Mouse (Mus musculus) kidney, postnatal 36 days (tissue): ENCODE measurements around the gene Plcb1.

Source experiments
- DNase-seq, 2 experiments: peaks; one replicate each; pipeline ENCODE4 v3.0.0; 2021 to 2022; ENCODE audit warnings: mixed read lengths in 2 of 2

The Plcb1 gene

DNA sequence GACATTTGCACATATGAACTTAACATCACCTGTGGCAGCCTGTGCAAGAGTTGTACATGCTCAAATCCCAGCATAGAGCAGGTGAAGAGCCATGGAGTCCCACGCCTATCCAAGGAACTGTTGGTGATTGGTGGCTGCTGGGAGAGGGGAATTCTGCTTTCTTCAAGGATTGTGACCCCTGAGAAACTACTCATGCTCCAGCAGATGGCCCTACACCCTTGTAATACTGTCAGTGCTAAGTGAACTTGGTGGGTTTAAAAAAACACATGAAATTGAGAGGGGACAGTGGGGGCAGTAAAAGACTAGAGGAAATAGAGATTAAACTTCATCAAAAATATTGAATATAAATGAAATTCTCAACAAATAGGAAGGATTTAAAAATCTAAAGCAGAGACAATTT, 53.0 kb downstream of the Plcb1 start:
- no peak for DNase-seq

GRCm38 (mm10) chr2:134842883-134843282, 57.0 kb downstream of the Plcb1 start:
- DNase-seq: no peak

GRCm38 (mm10) chr2:134844391-134845238, 58.7 kb downstream of the Plcb1 start:
- peak in 1 of 2 experiments; percentile 64 for DNase-seq

- peak; percentile 50 to 69 for DNase-seq
Observed at GRCm38 (mm10) chr2:134845239-134845738, 59.4 kb downstream of the Plcb1 start.

- DNase-seq: no peak
Observed at GRCm38 (mm10) chr2:134846555-134846954, 60.7 kb downstream of the Plcb1 start.

DNA sequence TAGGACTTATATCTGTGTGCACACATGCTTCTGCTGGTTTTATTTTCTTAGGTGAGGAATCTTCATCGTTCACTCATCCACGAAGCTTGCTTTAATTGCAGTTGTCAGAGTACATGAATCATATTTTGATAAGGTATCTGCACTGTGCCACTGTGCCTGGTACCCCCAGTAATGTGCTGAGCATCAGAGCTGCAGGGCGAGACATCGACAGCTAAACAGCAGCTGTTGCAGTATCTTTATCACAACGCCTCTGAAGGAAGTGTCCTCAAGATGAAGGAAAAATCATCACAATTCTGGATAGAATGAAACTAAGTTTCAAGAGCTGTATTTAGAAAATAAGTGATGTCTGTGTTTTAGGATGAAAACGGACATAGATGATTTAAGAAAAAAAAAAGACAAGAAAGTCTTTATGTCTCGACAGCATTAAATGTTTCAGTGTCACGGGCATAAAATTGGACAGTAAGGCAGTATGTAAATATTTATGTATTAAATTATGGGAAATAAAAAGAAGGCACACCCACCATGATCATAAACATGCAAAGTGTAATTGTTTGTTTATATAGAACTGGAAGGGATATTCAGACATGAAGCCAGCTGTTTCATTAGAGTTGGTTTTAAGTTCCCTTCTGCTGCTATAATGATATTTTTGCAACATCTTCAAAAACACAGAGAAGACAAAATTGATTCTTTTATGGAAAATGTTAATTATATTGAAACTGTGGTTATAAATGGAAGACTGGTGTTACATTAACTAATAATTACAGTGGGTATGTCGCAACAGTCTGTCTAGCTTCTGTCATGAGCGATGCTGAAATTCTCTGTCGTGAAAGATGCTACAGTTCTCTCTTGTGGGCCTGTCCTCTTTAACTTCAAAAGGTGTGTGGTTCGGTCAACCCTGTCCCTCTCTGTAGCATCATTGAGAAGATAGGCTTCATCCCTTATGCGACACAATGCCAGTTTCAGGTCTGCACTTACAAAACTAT, 65.6 kb downstream of the Plcb1 start:
- DNase-seq: no peak

GRCm38 (mm10) chr2:134856239-134856638, 70.4 kb downstream of the Plcb1 start:
- DNase-seq: no peak

DNA sequence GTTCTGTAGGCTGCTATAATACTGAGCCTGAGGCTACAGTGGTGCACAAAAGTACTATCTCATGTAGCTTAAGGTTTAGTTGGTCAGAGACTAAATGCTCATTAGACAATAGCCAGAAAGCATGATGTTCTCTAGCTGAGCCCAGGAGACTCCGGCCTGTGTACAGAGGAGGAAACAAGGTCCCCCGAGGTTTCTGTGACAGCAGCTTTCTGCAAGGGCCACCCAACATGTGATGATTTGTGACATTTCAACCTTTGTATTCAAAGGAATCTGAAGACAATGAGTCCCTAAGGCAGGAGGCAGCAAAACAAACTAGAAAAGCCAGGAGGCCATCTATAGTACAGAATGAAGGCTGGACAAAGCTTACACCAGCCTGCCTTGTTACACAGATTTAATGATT, 70.8 kb downstream of the Plcb1 start:
- peak; percentile 47 to 59 for DNase-seq

GRCm38 (mm10) chr2:134864985-134865645, 79.2 kb downstream of the Plcb1 start:
- DNase-seq: peak; percentile 93 to 94

GRCm38 (mm10) chr2:134867381-134867780, 81.5 kb downstream of the Plcb1 start:
- DNase-seq: no peak

GRCm38 (mm10) chr2:134871692-134872489, 86.0 kb downstream of the Plcb1 start:
- peak; percentile 9 to 11 for DNase-seq

- DNase-seq: peak; percentile 8 to 13
Observed at GRCm38 (mm10) chr2:134872490-134872781, 86.6 kb downstream of the Plcb1 start.

- no peak for DNase-seq
Observed at GRCm38 (mm10) chr2:134877148-134877547, 91.3 kb downstream of the Plcb1 start.

DNA sequence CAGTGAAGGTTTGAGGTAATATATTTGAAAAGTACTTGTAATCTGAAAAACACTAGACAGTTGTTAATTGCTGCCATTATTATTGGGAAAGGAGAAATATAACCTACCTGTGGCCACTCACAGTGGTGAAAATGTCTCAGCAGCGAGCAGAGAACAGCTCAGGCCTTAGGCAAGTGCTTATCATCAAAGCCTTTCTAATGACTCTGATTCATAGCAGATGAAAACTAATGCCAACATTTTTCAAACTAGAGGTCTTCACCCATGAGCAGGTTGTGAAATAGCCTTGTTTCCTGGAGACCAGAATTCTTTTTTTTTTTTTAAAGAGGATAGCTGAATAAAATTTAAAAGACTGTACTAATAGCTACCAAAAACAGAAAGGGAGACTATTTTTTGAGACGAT, 105.3 kb downstream of the Plcb1 start:
- no peak for DNase-seq

DNA sequence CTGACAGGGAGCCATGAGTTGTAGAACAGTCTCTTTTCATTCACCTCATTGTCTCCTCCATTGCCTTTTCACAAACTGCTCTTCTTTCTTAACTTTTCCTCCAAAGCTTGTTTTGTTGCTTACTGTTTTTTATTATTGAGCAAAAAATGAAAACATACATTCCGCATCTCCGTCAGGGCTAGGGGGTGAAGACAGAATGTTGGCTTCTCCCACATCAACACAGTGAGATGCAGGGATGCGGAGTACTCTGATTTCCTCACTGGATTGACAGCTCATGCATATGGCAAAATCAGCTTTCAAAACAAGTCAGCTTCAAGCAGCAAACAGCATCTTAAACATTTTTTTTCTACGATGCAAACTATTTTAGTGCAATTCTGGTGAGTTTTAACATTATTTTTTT, 108.9 kb downstream of the Plcb1 start:
- DNase-seq: no peak

DNA sequence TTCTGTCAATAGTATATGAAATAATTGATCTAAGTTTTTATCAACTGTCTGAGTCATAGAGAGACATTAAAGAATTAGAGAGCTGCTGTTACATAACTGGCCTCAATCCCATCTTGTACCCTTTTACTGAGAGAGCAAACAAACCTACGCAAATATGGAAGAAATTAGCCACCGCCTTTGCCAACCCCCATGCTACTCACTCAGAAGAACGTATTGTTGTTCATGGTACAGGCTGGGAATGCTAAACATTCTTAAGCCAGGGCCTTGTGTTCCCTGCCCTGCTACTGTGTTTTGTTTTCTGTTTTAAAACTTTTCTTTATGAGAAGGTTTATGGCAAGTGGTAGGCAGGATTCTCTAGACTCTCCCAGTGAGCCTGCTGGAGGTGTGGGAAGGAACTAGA, 110.3 kb downstream of the Plcb1 start:
- no peak for DNase-seq

GRCm38 (mm10) chr2:134897083-134897482, 111.2 kb downstream of the Plcb1 start:
- no peak for DNase-seq

GRCm38 (mm10) chr2:134901521-134901920, 115.7 kb downstream of the Plcb1 start:
- peak in 1 of 2 experiments; percentile 25 for DNase-seq

- no peak for DNase-seq
Observed at GRCm38 (mm10) chr2:134910882-134911281, 125.0 kb downstream of the Plcb1 start.

GRCm38 (mm10) chr2:134911360-134911759, 125.5 kb downstream of the Plcb1 start:
- DNase-seq: no peak

DNA sequence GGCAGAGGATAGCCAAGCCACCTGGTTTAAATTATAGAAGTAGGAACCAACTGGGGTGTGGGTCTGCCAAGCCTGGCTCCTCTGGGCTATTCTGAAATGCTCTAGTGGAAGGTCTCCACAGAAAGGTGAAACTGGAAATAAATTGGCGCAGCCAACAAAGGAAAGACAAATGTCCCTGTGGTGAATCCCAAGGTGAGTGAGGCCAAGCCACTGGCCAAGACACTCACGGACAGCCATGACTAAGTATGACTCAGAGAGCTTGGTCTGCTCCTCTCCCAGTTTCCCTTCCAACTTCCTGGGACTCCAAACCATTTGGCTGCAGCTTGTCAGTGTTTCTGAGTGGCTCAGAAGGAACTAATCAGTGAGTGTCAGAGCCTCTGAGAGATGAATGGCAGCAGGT, 126.7 kb downstream of the Plcb1 start:
- DNase-seq: no peak

DNA sequence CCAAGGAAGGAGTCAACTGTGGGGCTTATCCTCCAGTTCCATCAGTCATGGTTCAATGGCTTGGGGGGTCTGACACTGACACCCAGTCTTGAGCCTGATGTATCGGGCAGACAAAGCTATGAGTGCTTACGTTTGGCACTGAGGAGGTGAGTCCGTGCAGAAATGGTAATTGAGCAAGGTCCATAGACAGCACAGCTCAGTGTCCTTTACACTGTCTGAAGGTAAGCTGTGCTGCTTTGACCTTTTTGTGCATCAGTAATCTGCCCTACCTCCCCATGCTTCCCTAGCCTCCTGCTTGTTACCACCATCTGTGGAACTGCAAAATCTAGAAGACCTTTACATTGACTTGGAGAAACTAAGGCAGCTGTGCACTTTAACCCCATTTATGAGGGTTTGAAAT, 127.7 kb downstream of the Plcb1 start:
- peak; percentile 39 to 51 for DNase-seq
